Mouse (Mus musculus): ENCODE data around the gene Psmb8. TPM values are rescaled to one million over a fixed set of nuclear protein-coding genes. Genes with fewer than 3 reads are reported as not detected.

Gene Psmb8
- total RNA-seq, 2 experiments from 2014 or later = 2.9 to 3.4 TPM

- no peak for DNase-seq
- intact Hi-C loops (cut with DNase I; ENCODE audit: low total_unique reads) = loop anchor here (5.0 kb wide), 1 partner anchor 64 kb away; no protein-coding TSS in a partner anchor
Measured at GRCm38 (mm10) chr17:34236691-34237090, 39.2 kb downstream of the Psmb8 start.

- DNase-seq = no peak
- intact Hi-C loops (cut with DNase I; ENCODE audit: low total_unique reads) = loop anchor here (5.0 kb wide), 1 partner anchor 65 kb away; no protein-coding TSS in a partner anchor
Measured at GRCm38 (mm10) chr17:34237741-34238140, 40.2 kb downstream of the Psmb8 start.

GRCm38 (mm10) chr17:34238706-34239105, 41.2 kb downstream of the Psmb8 start, which contains the start of gene H2-Ob:
H2-Ob (plus strand) TSS chr17:34238903.
- no peak for DNase-seq

GRCm38 (mm10) chr17:34239601-34240041, 42.1 kb downstream of the Psmb8 start:
- intact Hi-C loops (cut with DNase I; ENCODE audit: low total_unique reads) = loop anchor here (5.0 to 10.0 kb wide), 2 partner anchors 67 to 165 kb away; no protein-coding TSS in a partner anchor
- DNase-seq = no peak

More at GRCm38 (mm10) chr17:34238706-34239105, 41.2 kb downstream of the Psmb8 start, which contains the start of gene H2-Ob:
- intact Hi-C loops (cut with DNase I; ENCODE audit: low total_unique reads) = loop anchor here (5.0 kb wide), 1 partner anchor 66 kb away; no protein-coding TSS in a partner anchor

GRCm38 (mm10) chr17:34240366-34240765, 42.8 kb downstream of the Psmb8 start:
- no peak for DNase-seq
- intact Hi-C loops (cut with DNase I; ENCODE audit: low total_unique reads) = loop anchor here (10.0 kb wide), 1 partner anchor 166 kb away; no protein-coding TSS in a partner anchor

GRCm38 (mm10) chr17:34240916-34241315, 43.4 kb downstream of the Psmb8 start:
- no peak for DNase-seq
- intact Hi-C loops (cut with DNase I; ENCODE audit: low total_unique reads) = loop anchor here (10.0 kb wide), 1 partner anchor 166 kb away; no protein-coding TSS in a partner anchor

- intact Hi-C loops (cut with DNase I; ENCODE audit: low total_unique reads) = loop anchor here (10.0 kb wide), 1 partner anchor 170 kb away; no protein-coding TSS in a partner anchor
- no peak for DNase-seq
Measured at GRCm38 (mm10) chr17:34244656-34245055, 47.1 kb downstream of the Psmb8 start.

- DNase-seq = no peak
- intact Hi-C loops (cut with DNase I; ENCODE audit: low total_unique reads) = loop anchor here (10.0 kb wide), 1 partner anchor 172 kb away; no protein-coding TSS in a partner anchor
Measured at GRCm38 (mm10) chr17:34247047-34247446, 49.5 kb downstream of the Psmb8 start.

- no peak for DNase-seq
- intact Hi-C loops (cut with DNase I; ENCODE audit: low total_unique reads) = loop anchor here (1.0 to 10.0 kb wide), 2 partner anchors 101 to 174 kb away; no protein-coding TSS in a partner anchor
Measured at GRCm38 (mm10) chr17:34248764-34249163, 51.2 kb downstream of the Psmb8 start.

- intact Hi-C loops (cut with DNase I; ENCODE audit: low total_unique reads) = loop anchor here (1.0 to 10.0 kb wide), 2 partner anchors 100 to 175 kb away; no protein-coding TSS in a partner anchor
- DNase-seq = no peak
Measured at GRCm38 (mm10) chr17:34249361-34249760, 51.8 kb downstream of the Psmb8 start.

GRCm38 (mm10) chr17:34249878-34250277, 52.4 kb downstream of the Psmb8 start:
- no peak for DNase-seq
- intact Hi-C loops (cut with DNase I; ENCODE audit: low total_unique reads) = loop anchor here (1.0 to 10.0 kb wide), 3 partner anchors 67 to 175 kb away; no protein-coding TSS in a partner anchor

Other genes starting within 250 kb of the Psmb8 start
- gene B3galt4, start 246.2 kb upstream of the Psmb8 start, total RNA-seq (2021) = 1 to 10 TPM; 2.3 to 2.7 TPM
- 10 to 100 TPM; 30.5 to 33.1 TPM for gene Vps52, start 241.9 kb upstream of the Psmb8 start, total RNA-seq (2021)
- gene Rps18, start 241.7 kb upstream of the Psmb8 start, total RNA-seq (2021) = 100 to 1,000 TPM; 464 to 543 TPM
- 10 to 100 TPM; 26.5 to 40.1 TPM for gene H2-K1, start 197.4 kb upstream of the Psmb8 start, total RNA-seq (2021)
- gene Ring1, start 173.0 kb upstream of the Psmb8 start, total RNA-seq (2021) = 10 to 100 TPM; 11.3 to 13.1 TPM
- gene H2-Ke6, start 169.7 kb upstream of the Psmb8 start, total RNA-seq (2021) = 10 to 100 TPM; 50.1 to 51.3 TPM
- gene Slc39a7, start 166.0 kb upstream of the Psmb8 start, total RNA-seq (2021) = 10 to 100 TPM; 44.9 to 60.1 TPM
- gene Rxrb, start 165.9 kb upstream of the Psmb8 start, total RNA-seq (2021) = 10 to 100 TPM; 35.2 to 35.8 TPM
- gene Col11a2, start 158.3 kb upstream of the Psmb8 start, total RNA-seq (2021) = 10 to 100 TPM; 51.1 to 56.0 TPM
- not detected for gene H2-Oa, start 105.4 kb upstream of the Psmb8 start, total RNA-seq (2021)
- gene H2-DMa, start 78.2 kb upstream of the Psmb8 start, total RNA-seq (2021) = 1 to 10 TPM; 2.3 to 3.6 TPM
- 10 to 100 TPM; 75.2 to 75.5 TPM for gene Brd2, start 75.1 kb upstream of the Psmb8 start, total RNA-seq (2021)
- under 1 TPM; 0.45 to 0.47 TPM for gene H2-DMb2, start 54.4 kb upstream of the Psmb8 start, total RNA-seq (2021)
- 1 to 10 TPM; 1.0 to 1.4 TPM for gene H2-DMb1, start 44.6 kb upstream of the Psmb8 start, total RNA-seq (2021)
- gene Tap1, start 10.2 kb upstream of the Psmb8 start, total RNA-seq (2021) = 1 to 10 TPM; 1.7 to 2.6 TPM
- gene Psmb9, start 10.0 kb upstream of the Psmb8 start, total RNA-seq (2021) = 1 to 10 TPM; 1.8 to 2.0 TPM
- gene Tap2, start 5.8 kb downstream of the Psmb8 start, total RNA-seq (2021) = 1 to 10 TPM; 4.7 to 5.3 TPM
- under 1 TPM in 1 of 2 experiments, not detected in 1; 0.13 TPM for gene H2-Ob, start 41.2 kb downstream of the Psmb8 start, total RNA-seq (2021)
- gene H2-Ab1, start 60.0 kb downstream of the Psmb8 start, total RNA-seq (2021) = 1 to 10 TPM; 2.8 to 3.1 TPM
- 1 to 10 TPM; 2.8 to 3.9 TPM for gene H2-Aa, start 90.1 kb downstream of the Psmb8 start, total RNA-seq (2021)
- 1 to 10 TPM; 2.8 to 3.7 TPM for gene H2-Eb1, start 108.1 kb downstream of the Psmb8 start, total RNA-seq (2021)
- gene H2-Eb2, start 127.9 kb downstream of the Psmb8 start, total RNA-seq (2021) = not detected
- gene Btnl2, start 157.1 kb downstream of the Psmb8 start, total RNA-seq (2021) = under 1 TPM; 0.39 to 0.42 TPM
- not detected for gene Btnl1, start 179.4 kb downstream of the Psmb8 start, total RNA-seq (2021)
- gene BC051142, start 201.1 kb downstream of the Psmb8 start, total RNA-seq (2021) = under 1 TPM in 1 of 2 experiments, not detected in 1; 0.21 TPM

Measured in gastrocnemius, postnatal 14 days (tissue).